Mouse (Mus musculus): ENCODE measurements around the gene Irf8. TPM values are rescaled to one million over a fixed set of nuclear protein-coding genes. Genes with fewer than 3 reads are reported as not detected.

The Irf8 gene
- polyA plus RNA-seq (2012): 0.12 and 0.44 TPM in 2 replicates

GRCm38 (mm10) chr8:120735770-120736481, at the start of gene Irf8:
TSS of gene Irf8 (plus strand) at chr8:120736358.
- Histone ChIP-seq H3K4me1 (ENCODE audit: control insufficient read depth) (no peaks in the 10 kb centered on the region), H3K27me3 (ENCODE audit: control insufficient read depth) (peaks cover 38% of the 10 kb centered on the region), H3K9me3 (ENCODE audit: control insufficient read depth, low read length) (no peaks in the 10 kb centered on the region), H3K36me3 (ENCODE audit: control insufficient read depth) (no peaks in the 10 kb centered on the region; the same call in 1 of the 2 replicates), H3K4me3 (replicated peaks) (peak within 1 kb of the TSS; percentile 24)
- no peak for TF ChIP-seq GATA1 (IDR thresholded peaks at IDR 0.05; ENCODE audit: low read length)
- no peak for TF ChIP-seq TAL1 (IDR thresholded peaks at IDR 0.05; ENCODE audit: low read length)

GRCm38 (mm10) chr8:120686576-120686975, 49.6 kb upstream of the Irf8 start:
- Histone ChIP-seq H3K4me3 (replicated peaks) (no peak overlapping the region), H3K9me3 (ENCODE audit: control insufficient read depth, low read length) (no peaks in the 10 kb centered on the region), H3K4me1 (ENCODE audit: control insufficient read depth) (peaks cover 8% of the 10 kb centered on the region), H3K36me3 (ENCODE audit: control insufficient read depth) (no peaks in the 10 kb centered on the region), H3K27me3 (ENCODE audit: control insufficient read depth) (peaks cover 3% of the 10 kb centered on the region; the same call in 1 of the 2 replicates)
- TF ChIP-seq TAL1 (IDR thresholded peaks at IDR 0.05; ENCODE audit: low read length): no peak
- TF ChIP-seq GATA1 (IDR thresholded peaks at IDR 0.05; ENCODE audit: low read length): no peak

GRCm38 (mm10) chr8:120687786-120688185, 48.4 kb upstream of the Irf8 start:
- Histone ChIP-seq H3K27me3 (ENCODE audit: control insufficient read depth) (peaks cover under 1% of the 10 kb centered on the region; the same call in 1 of the 2 replicates), H3K9me3 (ENCODE audit: control insufficient read depth, low read length) (no peaks in the 10 kb centered on the region), H3K4me3 (replicated peaks) (no peak overlapping the region), H3K4me1 (ENCODE audit: control insufficient read depth) (peaks cover 8% of the 10 kb centered on the region), H3K36me3 (ENCODE audit: control insufficient read depth) (no peaks in the 10 kb centered on the region)
- TF ChIP-seq TAL1 (IDR thresholded peaks at IDR 0.05; ENCODE audit: low read length): no peak
- TF ChIP-seq GATA1 (IDR thresholded peaks at IDR 0.05; ENCODE audit: low read length): no peak

- Histone ChIP-seq H3K4me1 (ENCODE audit: control insufficient read depth) (peaks cover 7% of the 10 kb centered on the region), H3K9me3 (ENCODE audit: control insufficient read depth, low read length) (no peaks in the 10 kb centered on the region), H3K36me3 (ENCODE audit: control insufficient read depth) (no peaks in the 10 kb centered on the region), H3K27me3 (ENCODE audit: control insufficient read depth) (no peaks in the 10 kb centered on the region; the same call in 1 of the 2 replicates), H3K4me3 (replicated peaks) (no peak overlapping the region)
- TF ChIP-seq GATA1 (IDR thresholded peaks at IDR 0.05; ENCODE audit: low read length) (no peak), TAL1 (IDR thresholded peaks at IDR 0.05; ENCODE audit: low read length) (no peak)
These were observed 47.6 kb upstream of the Irf8 start for GRCm38 (mm10) chr8:120688511-120688910.

GRCm38 (mm10) chr8:120692934-120693333, 43.2 kb upstream of the Irf8 start:
- Histone ChIP-seq H3K27me3 (ENCODE audit: control insufficient read depth) (no peaks in the 10 kb centered on the region), H3K4me1 (ENCODE audit: control insufficient read depth) (peaks cover 5% of the 10 kb centered on the region; the same call in 1 of the 2 replicates), H3K36me3 (ENCODE audit: control insufficient read depth) (no peaks in the 10 kb centered on the region), H3K4me3 (replicated peaks) (no peak overlapping the region), H3K9me3 (ENCODE audit: control insufficient read depth, low read length) (no peaks in the 10 kb centered on the region)
- TF ChIP-seq GATA1 (IDR thresholded peaks at IDR 0.05; ENCODE audit: low read length): no peak
- TF ChIP-seq TAL1 (IDR thresholded peaks at IDR 0.05; ENCODE audit: low read length): no peak

GRCm38 (mm10) chr8:120693861-120694493, 42.2 kb upstream of the Irf8 start:
- no peak overlapping the region for H3K4me3 ChIP-seq (replicated peaks)
- H3K36me3 ChIP-seq (ENCODE audit: control insufficient read depth): no peaks in the 10 kb centered on the region
- H3K4me1 ChIP-seq (ENCODE audit: control insufficient read depth): peaks cover 5% of the 10 kb centered on the region; the same call in 1 of the 2 replicates
- no peaks in the 10 kb centered on the region for H3K27me3 ChIP-seq (ENCODE audit: control insufficient read depth)
- TF ChIP-seq GATA1 (IDR thresholded peaks at IDR 0.05; ENCODE audit: low read length) (no peak), TAL1 (IDR thresholded peaks at IDR 0.05; ENCODE audit: low read length) (no peak)
- no peaks in the 10 kb centered on the region for H3K9me3 ChIP-seq (ENCODE audit: control insufficient read depth, low read length)

GRCm38 (mm10) chr8:120696401-120697153, 39.6 kb upstream of the Irf8 start:
- Histone ChIP-seq H3K27me3 (ENCODE audit: control insufficient read depth) (no peaks in the 10 kb centered on the region), H3K4me1 (ENCODE audit: control insufficient read depth) (peaks cover 5% of the 10 kb centered on the region; the same call in 1 of the 2 replicates), H3K36me3 (ENCODE audit: control insufficient read depth) (no peaks in the 10 kb centered on the region), H3K9me3 (ENCODE audit: control insufficient read depth, low read length) (no peaks in the 10 kb centered on the region), H3K4me3 (replicated peaks) (no peak overlapping the region)
- no peak for TF ChIP-seq GATA1 (IDR thresholded peaks at IDR 0.05; ENCODE audit: low read length)
- TF ChIP-seq TAL1 (IDR thresholded peaks at IDR 0.05; ENCODE audit: low read length): no peak

- no peaks in the 10 kb centered on the region for H3K36me3 ChIP-seq (ENCODE audit: control insufficient read depth)
- no peaks in the 10 kb centered on the region for H3K9me3 ChIP-seq (ENCODE audit: control insufficient read depth, low read length)
- H3K4me1 ChIP-seq (ENCODE audit: control insufficient read depth): peaks cover 5% of the 10 kb centered on the region; the same call in 1 of the 2 replicates
- no peaks in the 10 kb centered on the region for H3K27me3 ChIP-seq (ENCODE audit: control insufficient read depth)
- H3K4me3 ChIP-seq (replicated peaks): no peak overlapping the region
- TF ChIP-seq TAL1 (IDR thresholded peaks at IDR 0.05; ENCODE audit: low read length) (no peak), GATA1 (IDR thresholded peaks at IDR 0.05; ENCODE audit: low read length) (no peak)
These were observed 38.8 kb upstream of the Irf8 start for GRCm38 (mm10) chr8:120697154-120697978.
